Mouse (Mus musculus): ENCODE results near the gene Cdc42ep2. TPM values are rescaled to one million over a fixed set of nuclear protein-coding genes. Genes with fewer than 3 reads are reported as not detected.

Cdc42ep2 gene
- polyA plus RNA-seq, 1 experiment from 2014 or later, result 21.3 TPM

GRCm38 (mm10) chr19:5938516-5938915 lies 13.9 kb upstream of the Cdc42ep2 start:
- 84% methylated on average over 6 of the region's 6 CpGs for WGBS
- DNase-seq (ENCODE audit: low spot score), result no peak
- H3K9me3 ChIP-seq (ENCODE audit: low read length), result no peaks in the 10 kb centered on the region
- H3K27me3 ChIP-seq (replicated peaks; ENCODE audit: insufficient read depth, low read length), result no peaks in the 10 kb centered on the region
- no peak overlapping the region for H3K4me2 ChIP-seq (replicated peaks; ENCODE audit: low read depth, low read length)
- peak overlapping the region; percentile 68 for H3K27ac ChIP-seq (ENCODE audit: low read length)
- ATAC-seq, result no peak
- no peak overlapping the region for H3K4me3 ChIP-seq (ENCODE audit: low read depth, low read length)
- H3K4me1 ChIP-seq (ENCODE audit: insufficient read depth, low read depth, low read length), result peaks cover 25% of the 10 kb centered on the region
- no peaks in the 10 kb centered on the region for H3K36me3 ChIP-seq (ENCODE audit: insufficient read depth, low read length)
- no peak overlapping the region for H3K9ac ChIP-seq (replicated peaks; ENCODE audit: low read depth)
- no peak for TF ChIP-seq EP300 (IDR thresholded peaks at IDR 0.05)
- no peak for TF ChIP-seq CTCF (IDR thresholded peaks at IDR 0.05)

GRCm38 (mm10) chr19:5937836-5938406 lies 13.3 kb upstream of the Cdc42ep2 start:
- no peak overlapping the region for H3K4me3 ChIP-seq (ENCODE audit: low read depth, low read length)
- no peak overlapping the region; the same call in 1 of the 2 replicates for H3K4me2 ChIP-seq (replicated peaks; ENCODE audit: low read depth, low read length)
- 8% methylated on average over 14 of the region's 14 CpGs for WGBS
- H3K27ac ChIP-seq (ENCODE audit: low read length), result peak overlapping the region; percentile 68
- ATAC-seq, result peak; percentile 39
- H3K27me3 ChIP-seq (replicated peaks; ENCODE audit: insufficient read depth, low read length), result no peaks in the 10 kb centered on the region
- H3K36me3 ChIP-seq (ENCODE audit: insufficient read depth, low read length), result no peaks in the 10 kb centered on the region
- no peak for TF ChIP-seq EP300 (IDR thresholded peaks at IDR 0.05)
- no peak for TF ChIP-seq CTCF (IDR thresholded peaks at IDR 0.05)
- no peak overlapping the region for H3K9ac ChIP-seq (replicated peaks; ENCODE audit: low read depth)
- H3K9me3 ChIP-seq (ENCODE audit: low read length), result no peaks in the 10 kb centered on the region
- no peak for DNase-seq (ENCODE audit: low spot score)
- peaks cover 25% of the 10 kb centered on the region for H3K4me1 ChIP-seq (ENCODE audit: insufficient read depth, low read depth, low read length)

- no peak overlapping the region for H3K9ac ChIP-seq (replicated peaks; ENCODE audit: low read depth)
- peaks cover 25% of the 10 kb centered on the region for H3K4me1 ChIP-seq (ENCODE audit: insufficient read depth, low read depth, low read length)
- no peak for TF ChIP-seq EP300 (IDR thresholded peaks at IDR 0.05)
- TF ChIP-seq CTCF (IDR thresholded peaks at IDR 0.05), result no peak
- no peaks in the 10 kb centered on the region for H3K27me3 ChIP-seq (replicated peaks; ENCODE audit: insufficient read depth, low read length)
- WGBS, result 49% methylated on average over 21 of the region's 21 CpGs
- DNase-seq (ENCODE audit: low spot score) (peak; percentile 79), ATAC-seq (peak; percentile 46)
- H3K9me3 ChIP-seq (ENCODE audit: low read length), result no peaks in the 10 kb centered on the region
- peak overlapping the region; percentile 68 for H3K27ac ChIP-seq (ENCODE audit: low read length)
- no peaks in the 10 kb centered on the region for H3K36me3 ChIP-seq (ENCODE audit: insufficient read depth, low read length)
- no peak overlapping the region for H3K4me3 ChIP-seq (ENCODE audit: low read depth, low read length)
- no peak overlapping the region; the same call in 1 of the 2 replicates for H3K4me2 ChIP-seq (replicated peaks; ENCODE audit: low read depth, low read length)
Observed at GRCm38 (mm10) chr19:5937095-5937835, 12.6 kb upstream of the Cdc42ep2 start.

- ATAC-seq, result peak; percentile 34; the same call in 1 of the 2 replicates
- Histone ChIP-seq H3K9ac (replicated peaks; ENCODE audit: low read depth) (no peak overlapping the region), H3K36me3 (ENCODE audit: insufficient read depth, low read length) (no peaks in the 10 kb centered on the region), H3K27ac (ENCODE audit: low read length) (peak overlapping the region; percentile 77), H3K9me3 (ENCODE audit: low read length) (no peaks in the 10 kb centered on the region), H3K4me1 (ENCODE audit: insufficient read depth, low read depth, low read length) (peaks cover 25% of the 10 kb centered on the region), H3K4me2 (replicated peaks; ENCODE audit: low read depth, low read length) (no peak overlapping the region; the same call in 1 of the 2 replicates), H3K27me3 (replicated peaks; ENCODE audit: insufficient read depth, low read length) (no peaks in the 10 kb centered on the region), H3K4me3 (ENCODE audit: low read depth, low read length) (no peak overlapping the region)
- DNase-seq (ENCODE audit: low spot score), result peak; percentile 72
- TF ChIP-seq CTCF (IDR thresholded peaks at IDR 0.05), result no peak
- TF ChIP-seq EP300 (IDR thresholded peaks at IDR 0.05), result no peak
- WGBS, result 34% methylated on average over 5 of the region's 5 CpGs
Observed at GRCm38 (mm10) chr19:5935691-5936090, 11.1 kb upstream of the Cdc42ep2 start.

GRCm38 (mm10) chr19:5935266-5935665 lies 10.7 kb upstream of the Cdc42ep2 start:
- TF ChIP-seq CTCF (IDR thresholded peaks at IDR 0.05), result no peak
- no peak for TF ChIP-seq EP300 (IDR thresholded peaks at IDR 0.05)
- DNase-seq (ENCODE audit: low spot score), result peak; percentile 84
- 21% methylated on average over 3 of the region's 3 CpGs for WGBS
- no peaks in the 10 kb centered on the region for H3K9me3 ChIP-seq (ENCODE audit: low read length)
- no peak overlapping the region for H3K4me3 ChIP-seq (ENCODE audit: low read depth, low read length)
- no peaks in the 10 kb centered on the region for H3K36me3 ChIP-seq (ENCODE audit: insufficient read depth, low read length)
- no peak overlapping the region for H3K4me2 ChIP-seq (replicated peaks; ENCODE audit: low read depth, low read length)
- H3K27ac ChIP-seq (ENCODE audit: low read length), result peak overlapping the region; percentile 77
- peak; percentile 86 for ATAC-seq
- no peak overlapping the region for H3K9ac ChIP-seq (replicated peaks; ENCODE audit: low read depth)
- no peaks in the 10 kb centered on the region for H3K27me3 ChIP-seq (replicated peaks; ENCODE audit: insufficient read depth, low read length)
- peaks cover 25% of the 10 kb centered on the region for H3K4me1 ChIP-seq (ENCODE audit: insufficient read depth, low read depth, low read length)

GRCm38 (mm10) chr19:5929634-5930596 lies 5.3 kb upstream of the Cdc42ep2 start:
- Histone ChIP-seq H3K4me2 (replicated peaks; ENCODE audit: low read depth, low read length) (no peak overlapping the region), H3K36me3 (ENCODE audit: insufficient read depth, low read length) (no peaks in the 10 kb centered on the region), H3K9me3 (ENCODE audit: low read length) (no peaks in the 10 kb centered on the region), H3K4me3 (ENCODE audit: low read depth, low read length) (no peak overlapping the region), H3K27me3 (replicated peaks; ENCODE audit: insufficient read depth, low read length) (no peaks in the 10 kb centered on the region), H3K27ac (ENCODE audit: low read length) (peak overlapping the region; percentile 86), H3K9ac (replicated peaks; ENCODE audit: low read depth) (no peak overlapping the region), H3K4me1 (ENCODE audit: insufficient read depth, low read depth, low read length) (peaks cover 29% of the 10 kb centered on the region)
- TF ChIP-seq EP300 (IDR thresholded peaks at IDR 0.05), result peak; percentile 44; the same call in 1 of the 2 replicates
- no peak for TF ChIP-seq CTCF (IDR thresholded peaks at IDR 0.05)
- ATAC-seq, result peak; percentile 73
- WGBS, result 32% methylated on average over 14 of the region's 14 CpGs
- peak; percentile 88 for DNase-seq (ENCODE audit: low spot score)

All from lung, postnatal 0 days (tissue).